Mouse (Mus musculus) retina, adult 2 months (tissue): ENCODE measurements around the gene Med20.
"Not testable (repeated sequence)": the region's sequence is repeated elsewhere in the genome, so short reads cannot be mapped to it uniquely, and the experiment has no call there.

Source experiments
- DNase-seq: peaks from one replicate; pipeline ENCODE4 v3.0.0-alpha.2; 2012; ENCODE audit warnings: low read depth, low spot score

Med20 gene

DNA sequence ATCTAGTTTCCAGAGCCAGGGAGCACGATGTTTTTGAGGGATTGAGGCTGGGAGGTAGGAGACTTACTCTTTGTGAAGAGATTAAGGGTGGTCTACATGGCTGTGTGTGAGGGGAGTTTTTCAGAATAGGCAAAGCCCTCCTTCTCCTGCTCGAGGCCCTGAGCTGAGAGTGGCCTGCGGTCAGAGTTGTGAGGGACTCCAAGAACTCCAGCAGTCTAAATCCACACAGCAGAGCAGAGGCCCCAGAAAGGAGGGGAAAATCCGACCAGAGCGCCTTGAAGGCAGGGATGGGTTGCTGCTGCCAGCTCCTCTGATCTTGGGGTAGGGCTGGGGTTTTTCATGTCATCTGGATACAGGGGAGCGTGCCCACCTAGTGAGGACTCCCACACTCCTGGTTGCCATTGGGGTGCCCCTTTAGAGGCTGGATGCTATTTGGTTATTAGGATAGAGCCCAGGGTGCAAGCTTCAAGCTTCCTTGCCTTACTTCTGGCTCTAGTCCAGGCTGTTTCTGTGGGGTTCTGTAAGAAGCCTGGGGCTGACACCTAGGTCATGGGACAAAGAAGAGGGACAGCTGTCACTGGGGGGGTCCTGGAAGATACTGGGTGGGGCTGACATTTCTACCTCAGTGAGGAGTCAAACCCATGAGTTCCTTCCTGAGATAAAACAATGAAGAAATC is 15.1 kb upstream of the Med20 start:
- no peak for DNase-seq

DNA sequence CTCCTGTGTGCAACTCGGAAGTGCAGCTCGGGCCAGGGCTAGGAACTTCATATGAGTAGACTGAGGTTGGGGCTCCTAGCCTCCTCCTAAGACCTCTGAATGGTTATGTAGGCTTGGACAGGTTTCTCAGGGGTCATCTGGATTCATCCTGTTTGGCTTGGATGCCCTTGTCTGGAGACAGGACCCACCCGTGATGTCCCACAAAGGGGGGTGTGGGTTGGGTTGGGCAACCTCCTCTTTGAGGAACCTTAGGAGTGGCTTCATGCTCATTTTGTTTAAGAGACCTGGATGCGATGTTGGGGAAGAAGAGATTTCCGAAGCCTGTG is 14.6 kb upstream of the Med20 start:
- DNase-seq: no peak

- no peak for DNase-seq
Measured at GRCm38 (mm10) chr17:47597261-47597660, 14.1 kb upstream of the Med20 start.

GRCm38 (mm10) chr17:47597838-47598579 is 13.4 kb upstream of the Med20 start:
- DNase-seq: no peak

DNA sequence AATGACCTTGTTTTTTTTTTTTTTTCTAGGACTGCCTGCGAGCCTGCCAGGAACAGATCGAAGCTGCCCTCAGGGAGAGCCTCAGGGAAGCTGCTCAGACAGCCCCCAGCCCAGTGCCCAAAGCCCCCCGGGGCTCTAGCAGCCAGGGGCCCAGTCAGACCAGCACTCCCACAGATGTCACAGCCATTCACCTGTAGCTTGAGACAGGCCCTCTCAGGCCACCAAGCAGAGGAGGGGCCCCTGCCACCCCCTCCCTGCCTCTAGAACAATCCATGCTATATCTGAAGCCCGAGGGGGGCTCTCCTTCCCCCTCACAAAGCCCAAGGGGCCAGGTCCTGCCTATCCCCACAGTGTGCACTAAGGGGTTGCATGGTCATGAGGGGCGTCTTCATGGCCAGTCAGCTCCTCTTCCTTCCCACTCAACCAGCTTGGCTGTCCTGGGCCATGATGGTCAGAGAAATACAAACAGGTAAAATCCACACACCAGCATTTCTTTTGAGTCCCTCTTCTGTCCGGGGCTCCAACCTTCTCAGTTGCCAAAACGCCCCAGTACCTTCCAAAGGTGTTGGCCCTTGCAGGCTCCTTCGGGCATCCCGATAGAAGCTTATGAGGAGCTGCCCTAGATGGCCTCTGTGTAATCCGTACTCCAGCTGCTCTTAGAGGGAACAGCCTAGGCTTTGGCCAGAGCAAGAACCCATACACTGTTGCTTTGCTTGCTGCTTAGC is 12.6 kb upstream of the Med20 start:
- DNase-seq: not testable (repeated sequence)

- no peak for DNase-seq
Measured at GRCm38 (mm10) chr17:47599511-47600297, 11.7 kb upstream of the Med20 start.

- no peak for DNase-seq
Measured at GRCm38 (mm10) chr17:47600601-47601388, 10.6 kb upstream of the Med20 start.

GRCm38 (mm10) chr17:47601389-47601755 is 10.0 kb upstream of the Med20 start:
- no peak for DNase-seq

DNA sequence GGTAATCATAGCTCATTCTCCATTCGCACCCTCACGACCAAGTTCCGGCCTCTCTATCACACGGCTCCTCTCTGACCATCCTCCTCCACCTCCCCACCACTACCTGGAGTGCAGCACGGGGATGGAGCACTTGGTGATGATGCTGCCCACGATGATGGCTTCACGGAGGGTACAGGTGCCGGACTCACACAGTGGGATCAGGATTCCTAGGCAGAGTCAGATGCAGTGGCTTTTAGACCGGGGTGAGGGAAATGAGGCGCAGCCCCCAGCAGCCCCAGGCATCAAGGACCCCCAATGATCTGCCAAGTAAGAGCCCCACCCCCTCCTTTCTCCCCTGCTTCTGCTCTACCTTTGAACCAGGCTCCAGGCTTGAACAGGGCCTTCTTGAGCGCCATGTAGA is 9.1 kb upstream of the Med20 start:
- DNase-seq: no peak

- no peak for DNase-seq
Measured at GRCm38 (mm10) chr17:47606220-47606619, 5.2 kb upstream of the Med20 start.

DNA sequence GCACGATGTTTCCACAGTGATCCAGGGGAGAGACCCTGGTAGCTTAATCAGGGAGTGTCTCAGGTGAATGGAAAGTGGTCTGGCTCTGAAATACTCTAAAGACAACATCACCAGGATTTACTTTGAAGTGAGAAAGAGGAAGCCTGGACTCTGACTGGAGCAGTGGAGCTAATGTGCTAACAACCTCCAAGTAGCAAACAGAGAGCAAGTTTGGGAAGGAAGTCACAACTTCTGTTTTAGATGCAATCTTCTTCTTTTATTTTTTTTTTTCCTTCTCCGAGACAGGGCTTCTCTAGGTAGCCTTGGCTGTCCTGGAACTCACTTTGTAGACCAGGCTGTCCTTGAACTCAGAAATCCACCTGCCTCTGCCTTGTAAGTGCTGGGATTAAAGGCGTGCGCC is 2.2 kb upstream of the Med20 start:
- DNase-seq: no peak

DNA sequence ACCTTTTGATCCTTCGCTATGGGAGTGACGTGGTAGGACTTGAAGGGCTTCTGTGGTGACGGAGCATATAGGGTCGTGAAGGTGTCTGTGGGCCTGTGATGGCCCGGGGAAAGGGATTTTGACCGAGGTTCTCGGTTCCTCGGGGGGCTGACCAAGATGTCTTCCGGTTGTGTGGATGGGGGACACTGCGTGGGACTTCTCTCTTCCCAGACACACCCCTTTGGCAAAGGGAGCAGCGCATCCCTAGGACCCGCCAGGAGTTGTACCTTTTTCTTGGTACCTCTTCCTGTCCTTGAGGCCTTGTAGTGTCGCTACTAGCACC is 240 bp downstream of the Med20 start:
- DNase-seq: no peak

- DNase-seq: no peak
Measured at GRCm38 (mm10) chr17:47614018-47614417, 2.6 kb downstream of the Med20 start.

GRCm38 (mm10) chr17:47616119-47616518 is 4.7 kb downstream of the Med20 start:
- no peak for DNase-seq

GRCm38 (mm10) chr17:47616652-47617051 is 5.3 kb downstream of the Med20 start:
- no peak for DNase-seq

GRCm38 (mm10) chr17:47617605-47618307 is 6.4 kb downstream of the Med20 start:
- no peak for DNase-seq

DNA sequence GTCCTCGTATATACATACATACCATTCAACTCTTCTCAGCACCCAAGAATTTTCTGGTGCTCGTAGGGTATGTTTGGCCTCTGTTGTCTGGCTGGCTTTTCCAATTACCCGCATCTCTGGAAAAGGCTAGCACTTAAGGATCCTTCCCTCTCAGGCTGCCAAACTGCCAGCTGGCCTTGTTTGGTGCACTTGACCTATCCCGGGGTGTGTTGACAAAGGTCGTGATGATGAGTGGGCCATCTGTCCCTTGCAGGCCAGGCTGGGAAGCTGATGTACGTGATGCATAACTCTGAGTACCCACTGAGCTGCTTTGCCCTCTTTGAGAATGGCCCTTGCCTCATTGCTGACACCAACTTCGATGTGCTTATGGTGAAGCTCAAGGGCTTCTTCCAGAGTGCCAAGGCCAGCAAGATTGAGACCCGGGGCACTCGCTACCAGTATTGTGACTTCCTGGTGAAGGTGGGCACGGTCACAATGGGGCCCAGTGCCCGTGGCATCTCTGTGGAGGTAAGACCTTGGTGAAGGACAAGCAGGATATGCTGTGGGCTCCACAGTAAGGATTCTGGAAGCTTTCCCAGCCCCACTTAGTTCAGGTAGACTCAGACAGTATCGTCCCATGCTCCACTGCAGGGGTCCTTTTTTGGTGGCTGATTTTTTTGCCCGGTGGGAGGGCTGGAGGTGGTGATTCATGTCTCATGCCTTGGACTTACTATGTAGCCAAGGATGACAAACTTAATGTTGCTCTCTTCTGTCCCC is 7.4 kb downstream of the Med20 start:
- no peak for DNase-seq

DNA sequence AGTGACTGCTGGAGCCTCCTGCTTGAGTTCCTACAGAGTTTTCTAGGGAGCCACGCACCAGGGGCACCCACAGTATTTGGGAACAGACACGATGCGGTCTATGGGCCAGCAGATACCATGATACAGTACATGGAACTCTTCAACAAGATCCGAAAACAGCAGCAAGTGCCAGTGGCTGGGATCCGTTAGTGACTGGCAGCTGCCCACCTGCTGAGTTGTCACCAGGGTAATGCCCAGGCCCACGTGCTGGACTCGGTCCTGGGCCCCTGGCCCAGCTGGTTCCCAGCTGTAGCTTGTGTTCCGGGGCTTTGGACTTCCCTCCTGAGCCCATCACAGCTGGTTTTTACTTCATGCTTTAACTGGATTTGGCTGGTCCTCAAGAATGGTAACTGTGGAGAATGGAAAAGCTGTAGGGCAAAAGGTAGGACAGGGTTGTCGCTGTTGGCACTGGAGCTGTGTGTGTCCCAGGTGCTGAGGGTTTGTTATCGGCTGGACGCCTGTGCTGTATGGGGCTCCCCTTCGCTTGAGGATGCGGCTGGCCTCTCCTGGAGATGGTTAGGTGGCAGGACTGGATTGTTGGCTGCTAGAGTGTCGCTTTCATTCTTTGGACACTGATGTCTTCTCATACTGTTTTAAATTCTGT is 11.7 kb downstream of the Med20 start:
- DNase-seq: no peak

- DNase-seq: not testable (repeated sequence)
Measured at GRCm38 (mm10) chr17:47624572-47624971, 13.2 kb downstream of the Med20 start.

DNA sequence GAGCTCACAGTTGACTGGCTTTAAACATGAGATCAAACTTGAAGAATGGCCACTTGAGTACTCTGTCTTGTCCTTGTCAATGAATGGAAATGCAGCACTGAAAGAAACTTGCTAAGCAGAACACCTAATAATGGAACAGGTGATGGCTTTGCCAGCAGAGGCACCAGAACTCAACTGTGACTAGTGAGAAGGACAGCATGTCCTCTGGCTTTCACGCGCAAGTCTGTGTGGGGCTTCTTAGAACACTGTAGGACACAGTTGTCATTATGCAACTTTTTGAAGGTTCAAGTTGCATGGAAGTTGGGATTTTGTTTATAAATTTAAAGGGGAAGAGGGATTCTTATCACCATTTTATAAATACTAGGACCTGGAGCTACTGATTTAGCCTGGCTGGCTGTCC is 13.7 kb downstream of the Med20 start:
- no peak for DNase-seq
